ENCODE assay signal across 10 mouse cellular contexts in genomic region chr2:52957771-52958534, GRCm38 (mm10).
DNase-seq lines count a peak whose midpoint lies in the region; ATAC-seq lines count a peak whose summit lies in the region.
"Had no signal": no experiment of that assay in that cellular context is flagged by ENCODE, and none has a peak within 500 bp of the region (broad histone marks: within the 10 kb centered on the region; RNA-seq: fewer than 3 reads in every experiment).

No protein-coding gene starts in this region.

- no peak overlapping the region for H3K27ac ChIP-seq in heart, embryonic 13.5 days (replicated peaks)
- H3K27ac ChIP-seq in embryonic facial prominence, embryonic 13.5 days: peak overlapping the region; percentile 75
- H3K27ac ChIP-seq in intestine, embryonic 14.5 days (ENCODE audit: low read depth): peak overlapping the region; percentile 67
- peak overlapping the region; percentile 80 for H3K27ac ChIP-seq in neural tube, embryonic 13.5 days (replicated peaks)
- H3K27ac ChIP-seq: liver, embryonic 14.5 days had no signal

- H3K36me3 ChIP-seq in heart, embryonic 13.5 days: no peaks in the 10 kb centered on the region
- no peaks in the 10 kb centered on the region for H3K36me3 ChIP-seq in embryonic facial prominence, embryonic 13.5 days
- no peaks in the 10 kb centered on the region for H3K36me3 ChIP-seq in intestine, embryonic 14.5 days (ENCODE audit: control insufficient read depth, insufficient read depth, low read length)
- H3K36me3 ChIP-seq in neural tube, embryonic 13.5 days: no peaks in the 10 kb centered on the region

- DNase-seq in heart, adult 11 months: no peak
- no peak for DNase-seq in intestine, embryonic 14.5 days (ENCODE audit: low spot score)
- no peak for DNase-seq in thymus, postnatal 14 days
- no peak for DNase-seq in spleen, postnatal 10 days (ENCODE audit: low spot score in 2 of 2)
- DNase-seq in heart, postnatal 36 days: no peak
- DNase-seq: adrenal gland, postnatal 10 days had no signal

- peak overlapping the region; percentile 62 for H3K4me2 ChIP-seq in heart, embryonic 13.5 days
- peak overlapping the region; percentile 50 for H3K4me2 ChIP-seq in embryonic facial prominence, embryonic 13.5 days
- H3K4me2 ChIP-seq in intestine, embryonic 14.5 days (ENCODE audit: low read length): peak overlapping the region; percentile 47
- H3K4me2 ChIP-seq in neural tube, embryonic 13.5 days: peak overlapping the region; percentile 52

- no peaks in the 10 kb centered on the region for H3K9me3 ChIP-seq in heart, embryonic 13.5 days
- no peaks in the 10 kb centered on the region for H3K9me3 ChIP-seq in embryonic facial prominence, embryonic 13.5 days
- H3K9me3 ChIP-seq in intestine, embryonic 14.5 days (ENCODE audit: control insufficient read depth, low read length): 0 out of 2 replicates have a peak, but pooled peaks cover 3% of the 10 kb centered on the region
- no peaks in the 10 kb centered on the region for H3K9me3 ChIP-seq in neural tube, embryonic 13.5 days

- peaks cover 27% of the 10 kb centered on the region for H3K4me1 ChIP-seq in heart, embryonic 13.5 days
- H3K4me1 ChIP-seq in embryonic facial prominence, embryonic 13.5 days: peaks cover 47% of the 10 kb centered on the region
- peaks cover 39% of the 10 kb centered on the region for H3K4me1 ChIP-seq in intestine, embryonic 14.5 days (replicated peaks; ENCODE audit: control insufficient read depth, insufficient read depth, low read length)
- H3K4me1 ChIP-seq in neural tube, embryonic 13.5 days (replicated peaks): peaks cover 45% of the 10 kb centered on the region

- H3K4me3 ChIP-seq in heart, embryonic 13.5 days: no peak overlapping the region
- no peak overlapping the region for H3K4me3 ChIP-seq in embryonic facial prominence, embryonic 13.5 days
- H3K4me3 ChIP-seq in intestine, embryonic 14.5 days (ENCODE audit: low read depth, low read length): no peak overlapping the region
- no peak overlapping the region for H3K4me3 ChIP-seq in neural tube, embryonic 13.5 days

- 52% methylated on average over 8 of the region's 8 CpGs for WGBS in heart, embryonic 13.5 days
- WGBS in embryonic facial prominence, embryonic 13.5 days: 42% methylated on average over 8 of the region's 8 CpGs
- 47% methylated on average over 8 of the region's 8 CpGs for WGBS in intestine, embryonic 14.5 days
- 31% methylated on average over 8 of the region's 8 CpGs for WGBS in neural tube, embryonic 13.5 days

- ATAC-seq in heart, embryonic 13.5 days (ENCODE audit: extremely low read depth, insufficient number of reproducible peaks, low FRiP score, low TSS enrichment): no peak
- ATAC-seq in embryonic facial prominence, embryonic 13.5 days (ENCODE audit: insufficient number of reproducible peaks, insufficient read depth, low FRiP score, low TSS enrichment, low read depth): no peak
- no peak for ATAC-seq in intestine, embryonic 14.5 days (replicated peaks; ENCODE audit: low FRiP score, low TSS enrichment, low read depth)
- ATAC-seq in neural tube, embryonic 13.5 days (ENCODE audit: low read depth): peak; percentile 24

- H3K27me3 ChIP-seq in heart, embryonic 13.5 days (replicated peaks): no peaks in the 10 kb centered on the region
- no peaks in the 10 kb centered on the region for H3K27me3 ChIP-seq in embryonic facial prominence, embryonic 13.5 days
- H3K27me3 ChIP-seq in intestine, embryonic 14.5 days (replicated peaks; ENCODE audit: control insufficient read depth, insufficient read depth, low read length): no peaks in the 10 kb centered on the region
- H3K27me3 ChIP-seq in neural tube, embryonic 13.5 days: no peaks in the 10 kb centered on the region

- intact Hi-C loops in heart, postnatal 36 days (cut with DNase I): loop anchor here (2.0 to 5.0 kb wide), 2 partner anchors 39 to 99 kb away; no protein-coding TSS in a partner anchor

- H3K9ac ChIP-seq in heart, embryonic 13.5 days: no peak overlapping the region
- peak overlapping the region; percentile 40; the same call in 1 of the 2 replicates for H3K9ac ChIP-seq in embryonic facial prominence, embryonic 13.5 days
- peak overlapping the region; percentile 29; the same call in 1 of the 2 replicates for H3K9ac ChIP-seq in intestine, embryonic 14.5 days (ENCODE audit: low read length)
- H3K9ac ChIP-seq in neural tube, embryonic 13.5 days: peak overlapping the region; percentile 57
- H3K9ac ChIP-seq: liver, embryonic 14.5 days had no signal
